8 mouse cellular contexts compared by ENCODE assay signal in genomic region chr11:42067788-42068187, GRCm38 (mm10).
DNase-seq lines count a peak whose midpoint lies in the region; ATAC-seq and TF ChIP-seq lines count a peak whose summit lies in the region.

No protein-coding gene starts in this region.

- H3K36me3 ChIP-seq in intestine, postnatal 0 days (ENCODE audit: control insufficient read depth, insufficient read depth), result no peaks in the 10 kb centered on the region
- no peaks in the 10 kb centered on the region for H3K36me3 ChIP-seq in intestine, embryonic 16.5 days (ENCODE audit: control insufficient read depth, insufficient read depth, low read length)
- no peaks in the 10 kb centered on the region for H3K36me3 ChIP-seq in forebrain, postnatal 0 days (ENCODE audit: insufficient read depth)
- H3K36me3 ChIP-seq in midbrain, embryonic 11.5 days (ENCODE audit: control insufficient read depth, insufficient read depth, low read length), result no peaks in the 10 kb centered on the region

- H3K4me2 ChIP-seq in intestine, postnatal 0 days (replicated peaks; ENCODE audit: low read depth), result no peak overlapping the region; the same call in 1 of the 2 replicates
- H3K4me2 ChIP-seq in intestine, embryonic 16.5 days (ENCODE audit: low read depth, low read length), result no peak overlapping the region
- H3K4me2 ChIP-seq in forebrain, postnatal 0 days (ENCODE audit: low read depth), result no peak overlapping the region
- H3K4me2 ChIP-seq in midbrain, embryonic 11.5 days, result no peak overlapping the region

- no peaks in the 10 kb centered on the region for H3K27me3 ChIP-seq in intestine, postnatal 0 days (replicated peaks; ENCODE audit: control insufficient read depth, insufficient read depth, low read length)
- no peaks in the 10 kb centered on the region for H3K27me3 ChIP-seq in intestine, embryonic 16.5 days (replicated peaks; ENCODE audit: control insufficient read depth, insufficient read depth, low read length)
- H3K27me3 ChIP-seq in forebrain, postnatal 0 days (ENCODE audit: insufficient read depth, low read length), result no peaks in the 10 kb centered on the region
- H3K27me3 ChIP-seq in midbrain, embryonic 11.5 days (ENCODE audit: control insufficient read depth, insufficient read depth, low read length), result no peaks in the 10 kb centered on the region

- H3K9ac ChIP-seq in intestine, postnatal 0 days (ENCODE audit: low read depth, low read length), result no peak overlapping the region
- no peak overlapping the region for H3K9ac ChIP-seq in intestine, embryonic 16.5 days (ENCODE audit: low read depth, low read length)
- H3K9ac ChIP-seq in forebrain, postnatal 0 days, result no peak overlapping the region
- H3K9ac ChIP-seq in midbrain, embryonic 11.5 days (ENCODE audit: low read length), result no peak overlapping the region

- H3K4me1 ChIP-seq in intestine, postnatal 0 days (replicated peaks; ENCODE audit: control insufficient read depth, insufficient read depth, low read length), result no peaks in the 10 kb centered on the region
- no peaks in the 10 kb centered on the region for H3K4me1 ChIP-seq in intestine, embryonic 16.5 days (ENCODE audit: control insufficient read depth, insufficient read depth, low read length)
- no peaks in the 10 kb centered on the region for H3K4me1 ChIP-seq in forebrain, postnatal 0 days (ENCODE audit: insufficient read depth)
- no peaks in the 10 kb centered on the region for H3K4me1 ChIP-seq in midbrain, embryonic 11.5 days (ENCODE audit: control insufficient read depth, insufficient read depth, low read length)

- no peak overlapping the region for H3K4me3 ChIP-seq in intestine, postnatal 0 days (ENCODE audit: low read depth, low read length)
- no peak overlapping the region for H3K4me3 ChIP-seq in intestine, embryonic 16.5 days (ENCODE audit: low read length)
- no peak overlapping the region for H3K4me3 ChIP-seq in forebrain, postnatal 0 days (ENCODE audit: low read depth, low read length)
- no peak overlapping the region for H3K4me3 ChIP-seq in midbrain, embryonic 11.5 days (ENCODE audit: low read depth, low read length)

- H3K27ac ChIP-seq in intestine, postnatal 0 days (ENCODE audit: low read depth, low read length), result no peak overlapping the region
- no peak overlapping the region for H3K27ac ChIP-seq in intestine, embryonic 16.5 days (ENCODE audit: low read length)
- no peak overlapping the region for H3K27ac ChIP-seq in forebrain, postnatal 0 days (ENCODE audit: low read depth, low read length)
- no peak overlapping the region for H3K27ac ChIP-seq in midbrain, embryonic 11.5 days (ENCODE audit: low read depth, low read length)

- peak; percentile 68 for TF ChIP-seq CTCF in intestine, postnatal 0 days (IDR thresholded peaks at IDR 0.05; ENCODE audit: low read depth)
- TF ChIP-seq CTCF in forebrain, postnatal 0 days (IDR thresholded peaks at IDR 0.05; ENCODE audit: low read depth), result peak; percentile 71

- 10% methylated on average over 5 of the region's 5 CpGs for WGBS in intestine, postnatal 0 days
- WGBS in intestine, embryonic 16.5 days, result 8% methylated on average over 5 of the region's 5 CpGs
- WGBS in forebrain, postnatal 0 days, result 7% methylated on average over 5 of the region's 5 CpGs
- 8% methylated on average over 5 of the region's 5 CpGs for WGBS in midbrain, embryonic 11.5 days

- ATAC-seq in intestine, postnatal 0 days, result no peak
- no peak for ATAC-seq in intestine, embryonic 16.5 days
- ATAC-seq in forebrain, postnatal 0 days, result peak; percentile 51; the same call in 1 of the 2 replicates
- no peak; the same call in 1 of the 2 replicates for ATAC-seq in midbrain, embryonic 11.5 days (ENCODE audit: low FRiP score)
- ATAC-seq in erythroblast, adult 5-6 weeks (replicated peaks; ENCODE audit: low FRiP score, poor library complexity, severe bottlenecking), result no peak

- H3K9me3 ChIP-seq in intestine, postnatal 0 days (ENCODE audit: control insufficient read depth), result no peaks in the 10 kb centered on the region
- H3K9me3 ChIP-seq in intestine, embryonic 16.5 days (ENCODE audit: control insufficient read depth, low read length), result no peaks in the 10 kb centered on the region
- H3K9me3 ChIP-seq in forebrain, postnatal 0 days (ENCODE audit: low read length), result no peaks in the 10 kb centered on the region
- no peaks in the 10 kb centered on the region for H3K9me3 ChIP-seq in midbrain, embryonic 11.5 days (ENCODE audit: control insufficient read depth, low read length)

- peak; percentile 37 for DNase-seq in adrenal gland, postnatal 14 days
- peak; percentile 75 for DNase-seq in forebrain, postnatal 0 days
- DNase-seq in kidney, postnatal 36 days, result peak; percentile 23 to 39
- peak; percentile 88 for DNase-seq in midbrain, embryonic 11.5 days (ENCODE audit: low spot score, missing footprints)
- no peak for DNase-seq in spleen, postnatal 10 days (ENCODE audit: low spot score in 2 of 2)

Comparison
In these comparisons a context has a peak if more than half of its experiments do, and no peak if none do; other contexts are left out.
1. DNase-seq: peak in adrenal gland, postnatal 14 days (single experiment), forebrain, postnatal 0 days (single experiment), kidney, postnatal 36 days (2 of 2) and midbrain, embryonic 11.5 days (single experiment); none in spleen, postnatal 10 days (0 of 2).